Mouse (Mus musculus): Measurements from ENCODE around the gene Zfp60. TPM values are rescaled to one million over a fixed set of nuclear protein-coding genes. Genes with fewer than 3 reads are reported as not detected.

Gene Zfp60
- polyA plus RNA-seq, 1 experiment from 2014 or later = 3.9 TPM

DNA sequence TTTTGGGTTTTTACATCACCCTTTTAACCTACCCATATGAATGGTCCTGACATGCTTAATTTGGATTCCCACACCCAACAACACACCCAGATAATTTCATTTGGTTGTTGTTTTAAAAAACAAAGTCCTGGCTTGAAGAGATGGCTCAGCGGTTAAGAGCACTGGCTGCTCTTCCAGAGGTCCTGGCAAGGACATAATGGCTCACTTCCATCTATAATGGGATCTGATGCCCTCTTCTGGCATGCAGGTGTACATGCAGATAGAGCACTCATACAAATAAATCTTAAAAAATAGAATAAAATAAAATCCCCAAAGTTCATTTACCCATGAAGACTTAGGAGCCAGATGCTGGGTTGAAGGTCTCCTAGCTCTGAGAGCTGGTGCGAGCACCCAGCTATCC is 69.9 kb downstream of the Zfp60 start:
- DNase-seq (no peak), ATAC-seq (no peak)
- Histone ChIP-seq H3K9ac (replicated peaks) (no peak overlapping the region), H3K27me3 (ENCODE audit: insufficient read depth, low read length) (no peaks in the 10 kb centered on the region), H3K9me3 (ENCODE audit: low read length) (no peaks in the 10 kb centered on the region), H3K4me3 (ENCODE audit: low read depth, low read length) (no peak overlapping the region), H3K36me3 (replicated peaks; ENCODE audit: insufficient read depth, low read length) (no peaks in the 10 kb centered on the region), H3K4me2 (ENCODE audit: low read depth, low read length) (no peak overlapping the region), H3K4me1 (ENCODE audit: insufficient read depth) (peaks cover 5% of the 10 kb centered on the region; the same call in 1 of the 2 replicates), H3K27ac (ENCODE audit: low read depth) (no peak overlapping the region)
- TF ChIP-seq CTCF (IDR thresholded peaks at IDR 0.05; ENCODE audit: low read depth) (peak; percentile 38), EP300 (IDR thresholded peaks at IDR 0.05; ENCODE audit: low read depth) (no peak)
- WGBS (ENCODE audit: insufficient replicate concordance) = 59% methylated on average over 2 of the region's 2 CpGs

DNA sequence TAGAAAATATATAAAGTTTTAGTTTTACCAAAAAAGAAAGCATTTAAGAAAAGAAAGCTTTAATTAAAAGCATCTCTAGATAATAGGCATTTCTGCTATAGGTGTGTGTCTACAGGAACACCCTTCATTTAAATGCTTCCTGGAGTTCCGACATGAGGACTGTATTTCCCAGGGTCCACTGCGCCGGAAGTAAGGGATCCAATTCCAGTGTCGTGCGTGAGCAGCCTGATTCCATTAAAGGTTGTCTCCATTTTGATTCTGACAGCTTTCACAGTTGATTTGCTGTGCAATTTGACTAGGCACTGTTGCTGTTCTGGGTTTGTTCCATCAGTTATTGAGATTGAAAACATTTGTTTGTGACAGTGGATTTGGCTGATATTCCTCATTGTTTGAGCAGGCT is 71.8 kb downstream of the Zfp60 start:
- H3K27ac ChIP-seq (ENCODE audit: low read depth) = no peak overlapping the region
- no peaks in the 10 kb centered on the region for H3K27me3 ChIP-seq (ENCODE audit: insufficient read depth, low read length)
- WGBS (ENCODE audit: insufficient replicate concordance) = 83% methylated on average over 5 of the region's 5 CpGs
- no peak overlapping the region for H3K4me2 ChIP-seq (ENCODE audit: low read depth, low read length)
- DNase-seq (no peak), ATAC-seq (no peak)
- no peak overlapping the region for H3K9ac ChIP-seq (replicated peaks)
- H3K4me1 ChIP-seq (ENCODE audit: insufficient read depth) = peaks cover 5% of the 10 kb centered on the region; the same call in 1 of the 2 replicates
- H3K36me3 ChIP-seq (replicated peaks; ENCODE audit: insufficient read depth, low read length) = no peaks in the 10 kb centered on the region
- no peaks in the 10 kb centered on the region for H3K9me3 ChIP-seq (ENCODE audit: low read length)
- no peak overlapping the region for H3K4me3 ChIP-seq (ENCODE audit: low read depth, low read length)
- TF ChIP-seq CTCF (IDR thresholded peaks at IDR 0.05; ENCODE audit: low read depth) = no peak

Other genes with a start within 250 kb of the Zfp60 start
- gene Sertad1, start 244.5 kb upstream of the Zfp60 start, polyA plus RNA-seq (2015; fragmentation: Nextera tagmentation; extraction: Ambion mirVana) = 18.3 and 18.5 TPM in 2 replicates
- 0.25 and 0.28 TPM in 2 replicates for gene Prx, start 232.1 kb upstream of the Zfp60 start, polyA plus RNA-seq (2015; fragmentation: Nextera tagmentation; extraction: Ambion mirVana)
- gene Hipk4, start 208.1 kb upstream of the Zfp60 start, polyA plus RNA-seq (2015; fragmentation: Nextera tagmentation; extraction: Ambion mirVana) = 0.04 TPM in 1 of 2 replicates, not detected in the other
- 46.5 and 49.3 TPM in 2 replicates for gene Pld3, start 178.2 kb upstream of the Zfp60 start, polyA plus RNA-seq (2015; fragmentation: Nextera tagmentation; extraction: Ambion mirVana)
- gene 2310022A10Rik, start 178.2 kb upstream of the Zfp60 start, polyA plus RNA-seq (2015; fragmentation: Nextera tagmentation; extraction: Ambion mirVana) = 8.6 and 9.0 TPM in 2 replicates
- gene Akt2, start 139.8 kb upstream of the Zfp60 start, polyA plus RNA-seq (2015; fragmentation: Nextera tagmentation; extraction: Ambion mirVana) = 24.0 and 25.5 TPM in 2 replicates
- gene Ttc9b, start 77.5 kb upstream of the Zfp60 start, polyA plus RNA-seq (2015; fragmentation: Nextera tagmentation; extraction: Ambion mirVana) = not detected in 2 replicates
- 1.7 and 2.2 TPM in 2 replicates for gene Map3k10, start 56.8 kb upstream of the Zfp60 start, polyA plus RNA-seq (2015; fragmentation: Nextera tagmentation; extraction: Ambion mirVana)
- 0.46 and 0.78 TPM in 2 replicates for gene Zfp607b, start 42.0 kb upstream of the Zfp60 start, polyA plus RNA-seq (2015; fragmentation: Nextera tagmentation; extraction: Ambion mirVana)
- gene Zfp626, start 75.8 kb downstream of the Zfp60 start, polyA plus RNA-seq (2015; fragmentation: Nextera tagmentation; extraction: Ambion mirVana) = 0.62 and 0.63 TPM in 2 replicates
- gene Zfp59, start 107.2 kb downstream of the Zfp60 start, polyA plus RNA-seq (2015; fragmentation: Nextera tagmentation; extraction: Ambion mirVana) = 0.85 and 1.3 TPM in 2 replicates
- 0.66 and 0.73 TPM in 2 replicates for gene Zfp607a, start 126.1 kb downstream of the Zfp60 start, polyA plus RNA-seq (2015; fragmentation: Nextera tagmentation; extraction: Ambion mirVana)
- gene Zfp974, start 198.1 kb downstream of the Zfp60 start, polyA plus RNA-seq (2015; fragmentation: Nextera tagmentation; extraction: Ambion mirVana) = 0.95 and 1.2 TPM in 2 replicates
- 2.4 and 3.0 TPM in 2 replicates for gene Zfp780b, start 247.8 kb downstream of the Zfp60 start, polyA plus RNA-seq (2015; fragmentation: Nextera tagmentation; extraction: Ambion mirVana)